Mouse (Mus musculus) embryonic fibroblast, embryonic 13.5 days (primary cell): ENCODE measurements around the gene Plk5.

Source experiments
- CTCF ChIP-seq: IDR thresholded peaks from 2 replicates; pipeline ENCODE4 v1.5.1; 2011; ENCODE audit warnings: mild to moderate bottlenecking, control low read depth, low read length, moderate library complexity, borderline replicate concordance; ENCODE audit not compliant: insufficient read depth
- POLR2A ChIP-seq: IDR thresholded peaks from 2 replicates; pipeline ENCODE4 v1.6.1; 2011; ENCODE audit warnings: low read depth, mild to moderate bottlenecking, control low read depth, low read length, moderate library complexity

DNA sequence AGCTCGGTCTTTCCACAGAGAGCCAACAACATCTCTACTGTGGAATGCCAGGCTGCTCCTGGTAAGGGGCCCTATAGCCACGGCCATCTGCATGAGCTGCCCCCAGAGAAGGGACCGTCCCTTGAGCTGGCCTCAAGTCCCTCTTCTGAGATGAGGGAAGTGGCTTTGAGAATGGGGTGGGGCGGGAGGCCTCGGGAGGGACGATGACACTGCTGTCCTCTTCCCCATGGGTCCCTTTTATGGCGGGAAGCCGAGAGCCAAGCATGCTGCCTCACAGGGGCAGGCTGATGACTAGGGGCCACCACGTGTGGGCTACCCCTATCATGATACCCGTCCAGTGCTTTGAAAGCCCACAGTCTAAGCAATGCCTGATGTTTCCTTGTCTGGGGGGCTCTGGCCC, 39.2 kb upstream of the Plk5 start:
- no peak for TF ChIP-seq CTCF
- TF ChIP-seq POLR2A = no peak
